Mouse (Mus musculus) E14TG2a.4 (cell line): ENCODE data around the gene Ppp4r3b.

Source experiments
- H3K27me3 ChIP-seq: 2 replicates; pipeline ENCODE4 v1.6.1; 2014; ENCODE audit warnings: low read length, control low read depth; ENCODE audit not compliant: insufficient read depth
- H3K36me3 ChIP-seq: 2 replicates; pipeline ENCODE4 v1.6.1; 2014; ENCODE audit warnings: low read length, control low read depth; ENCODE audit not compliant: insufficient read depth
- H3K4me1 ChIP-seq: replicated peaks from 2 replicates; pipeline ENCODE4 v1.6.1; 2014; ENCODE audit warnings: low read depth, low read length, control low read depth
- H3K4me3 ChIP-seq: replicated peaks from 2 replicates; pipeline ENCODE4 v1.5.1; 2014; ENCODE audit warnings: mild to moderate bottlenecking, low read length
- H3K9me3 ChIP-seq: 2 replicates; pipeline ENCODE4 v1.6.1; 2014; ENCODE audit warnings: low read length, control low read depth
- CTCF ChIP-seq: conservative IDR thresholded peaks from 2 replicates; pipeline ENCODE4 v1.5.1; 2014; ENCODE audit warnings: low read length
- NANOG ChIP-seq: IDR thresholded peaks from 2 replicates; pipeline ENCODE4 v1.6.1; 2014; ENCODE audit warnings: borderline replicate concordance, low read length, mixed read lengths
- POU5F1 ChIP-seq: IDR thresholded peaks from 2 replicates; pipeline ENCODE4 v1.6.1; 2014; ENCODE audit warnings: low read length, borderline replicate concordance

Gene Ppp4r3b

DNA sequence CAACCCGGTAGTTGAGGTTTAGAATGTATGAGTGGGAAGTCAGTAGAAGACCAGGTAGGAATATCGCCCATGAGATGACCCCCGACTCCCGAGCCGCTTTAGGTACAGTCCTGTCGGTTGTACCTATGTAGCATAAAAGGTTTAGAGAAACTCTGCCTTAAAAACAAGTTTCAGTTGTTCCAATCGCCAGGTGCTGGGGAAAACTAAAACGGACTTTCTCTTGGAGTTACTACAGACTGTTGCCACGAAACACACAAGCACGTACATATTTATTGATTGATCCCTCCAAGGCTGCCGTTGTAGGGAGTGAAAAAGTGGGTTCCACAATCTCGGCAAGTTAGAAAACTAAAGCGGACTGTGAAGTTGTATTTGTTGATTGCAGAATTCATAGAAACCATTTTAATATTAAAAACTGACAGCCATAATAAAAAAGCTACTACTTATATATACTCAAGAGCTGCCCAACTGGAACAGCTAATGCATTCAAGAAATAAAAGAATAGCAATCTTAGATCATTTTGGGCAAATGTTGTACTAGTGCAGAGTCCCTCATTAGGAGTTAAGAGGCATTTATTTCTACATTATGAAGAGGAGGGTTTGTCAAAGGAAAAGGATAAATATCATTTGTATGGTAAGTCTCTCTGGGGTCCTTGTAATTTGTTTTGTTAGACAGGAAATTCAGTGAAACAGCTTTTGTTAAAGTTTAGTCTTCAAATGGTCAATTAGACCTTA is 1.2 kb downstream of the Ppp4r3b start:
- Histone ChIP-seq H3K9me3 (peaks cover 16% of the 10 kb centered on the region), H3K4me1 (peaks cover 22% of the 10 kb centered on the region), H3K36me3 (peaks cover 9% of the 10 kb centered on the region), H3K27me3 (no peaks in the 10 kb centered on the region), H3K4me3 (peak overlapping the region; percentile 100)
- TF ChIP-seq POU5F1 = no peak

DNA sequence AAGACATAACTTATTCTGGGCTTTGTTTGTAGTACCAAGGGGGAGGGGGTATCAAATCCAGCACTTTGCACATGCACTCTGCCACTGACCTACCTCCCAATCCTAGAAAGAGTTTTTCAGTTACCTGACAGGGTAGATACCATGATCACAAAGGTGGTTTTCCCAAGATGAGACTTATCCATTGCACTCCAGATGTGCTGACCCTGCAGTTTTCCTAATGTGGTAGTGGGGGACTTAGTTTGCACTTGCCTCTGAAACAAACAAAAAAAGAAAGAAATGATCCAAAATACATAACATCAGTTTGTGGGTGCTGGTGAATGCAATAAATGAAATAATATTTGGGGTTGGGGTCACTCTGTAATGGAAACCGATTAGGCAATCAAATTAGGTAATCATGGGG is 6.6 kb downstream of the Ppp4r3b start:
- peaks cover 6% of the 10 kb centered on the region; the same call in 1 of the 2 replicates for H3K4me1 ChIP-seq
- no peaks in the 10 kb centered on the region for H3K9me3 ChIP-seq
- no peak for TF ChIP-seq POU5F1
- TF ChIP-seq CTCF = no peak
- TF ChIP-seq NANOG = no peak
- peaks cover 30% of the 10 kb centered on the region for H3K36me3 ChIP-seq
- no peaks in the 10 kb centered on the region for H3K27me3 ChIP-seq
- H3K4me3 ChIP-seq = no peak overlapping the region

DNA sequence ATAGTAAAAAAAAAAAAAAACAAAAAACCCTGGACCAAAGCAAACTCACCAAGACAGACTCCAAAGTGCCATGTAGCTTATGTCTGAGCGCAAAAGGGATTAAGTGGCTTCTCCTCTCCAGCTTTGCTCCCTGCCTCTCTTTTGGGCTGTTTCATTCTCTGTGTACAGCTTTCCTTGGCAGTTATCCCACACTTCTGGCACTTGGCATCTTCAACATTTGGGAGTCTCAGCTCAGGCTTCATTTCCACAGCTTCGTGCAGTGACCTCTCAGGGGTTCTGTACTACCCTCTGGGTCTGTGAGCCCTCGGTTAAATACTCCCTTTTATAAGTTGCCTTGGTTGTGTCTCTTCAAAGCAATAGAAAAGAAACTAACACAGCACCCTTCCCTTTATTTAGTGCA is 8.0 kb downstream of the Ppp4r3b start:
- Histone ChIP-seq H3K9me3 (no peaks in the 10 kb centered on the region), H3K36me3 (peaks cover 43% of the 10 kb centered on the region), H3K4me3 (no peak overlapping the region), H3K4me1 (no peaks in the 10 kb centered on the region), H3K27me3 (no peaks in the 10 kb centered on the region)
- TF ChIP-seq CTCF = no peak
- TF ChIP-seq POU5F1 = no peak
- no peak for TF ChIP-seq NANOG

DNA sequence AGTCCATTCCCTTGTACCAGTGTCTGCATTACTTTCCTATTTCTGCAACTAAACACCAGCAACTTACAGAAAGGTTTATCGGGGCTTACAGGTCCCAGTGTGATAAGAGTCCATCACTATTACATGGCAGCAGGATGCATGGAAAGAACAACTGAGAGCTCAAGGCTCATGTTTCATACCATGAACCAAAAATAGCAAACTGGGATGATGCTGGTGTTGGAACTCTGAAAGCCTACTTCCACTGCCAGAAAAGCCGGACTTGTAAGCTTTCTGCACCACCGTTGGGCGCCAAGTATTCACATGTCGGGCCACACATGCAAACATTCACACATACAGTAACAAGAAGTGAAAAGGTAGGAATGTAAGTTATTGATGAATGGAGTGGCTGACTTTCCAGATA is 9.1 kb downstream of the Ppp4r3b start:
- Histone ChIP-seq H3K36me3 (peaks cover 54% of the 10 kb centered on the region), H3K27me3 (no peaks in the 10 kb centered on the region), H3K4me1 (no peaks in the 10 kb centered on the region), H3K4me3 (no peak overlapping the region), H3K9me3 (no peaks in the 10 kb centered on the region)
- TF ChIP-seq CTCF (no peak), POU5F1 (no peak), NANOG (no peak)

DNA sequence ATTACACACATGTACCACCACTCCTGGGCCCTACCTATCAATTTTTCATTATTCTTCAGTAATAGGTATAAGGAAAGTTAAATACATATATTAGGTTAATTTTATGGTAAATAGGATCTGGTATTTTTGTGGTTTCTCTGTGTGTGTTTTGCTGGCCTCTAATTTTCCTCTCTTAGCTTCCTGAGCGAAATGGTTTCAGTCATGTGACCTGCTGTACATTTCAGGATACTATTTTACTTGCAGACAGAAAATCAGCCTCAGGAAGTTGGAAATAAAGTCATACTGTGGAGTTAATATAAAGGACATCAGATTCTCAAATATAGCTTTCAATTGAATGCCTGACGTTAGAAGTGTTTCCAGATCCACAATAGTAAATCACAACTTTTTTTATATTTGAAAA is 16.3 kb downstream of the Ppp4r3b start:
- Histone ChIP-seq H3K4me3 (no peak overlapping the region), H3K27me3 (no peaks in the 10 kb centered on the region)

DNA sequence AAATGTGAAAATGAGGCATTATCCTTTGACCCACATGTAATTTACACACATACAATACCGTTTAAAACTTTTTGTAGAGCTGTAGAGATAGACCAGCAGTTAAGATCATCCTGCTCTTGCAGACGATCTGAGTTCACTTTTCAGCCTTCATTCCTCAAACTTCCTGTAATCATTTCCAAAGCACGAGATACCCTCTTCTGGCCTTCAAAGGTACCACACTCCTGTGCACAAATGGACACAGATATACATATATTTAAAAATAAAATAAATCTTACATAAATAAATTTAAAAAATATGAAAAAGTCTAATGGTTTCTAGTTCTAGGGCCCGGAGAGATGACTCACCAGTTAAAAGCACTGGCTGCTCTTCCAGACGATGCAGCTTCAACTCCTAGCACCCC is 31.0 kb downstream of the Ppp4r3b start:
- TF ChIP-seq CTCF (peak; percentile 30; the same call in 1 of the 2 replicates), NANOG (no peak)
- peaks cover 61% of the 10 kb centered on the region for H3K36me3 ChIP-seq
- no peaks in the 10 kb centered on the region for H3K27me3 ChIP-seq
- H3K9me3 ChIP-seq = no peaks in the 10 kb centered on the region
- no peaks in the 10 kb centered on the region for H3K4me1 ChIP-seq
- H3K4me3 ChIP-seq = no peak overlapping the region

More for the DNA sequence above, 16.3 kb downstream of the Ppp4r3b start:
- H3K9me3 ChIP-seq = no peaks in the 10 kb centered on the region
- H3K36me3 ChIP-seq = peaks cover 70% of the 10 kb centered on the region
- no peaks in the 10 kb centered on the region for H3K4me1 ChIP-seq
- TF ChIP-seq CTCF = no peak
- TF ChIP-seq POU5F1 = no peak
- TF ChIP-seq NANOG = no peak

DNA sequence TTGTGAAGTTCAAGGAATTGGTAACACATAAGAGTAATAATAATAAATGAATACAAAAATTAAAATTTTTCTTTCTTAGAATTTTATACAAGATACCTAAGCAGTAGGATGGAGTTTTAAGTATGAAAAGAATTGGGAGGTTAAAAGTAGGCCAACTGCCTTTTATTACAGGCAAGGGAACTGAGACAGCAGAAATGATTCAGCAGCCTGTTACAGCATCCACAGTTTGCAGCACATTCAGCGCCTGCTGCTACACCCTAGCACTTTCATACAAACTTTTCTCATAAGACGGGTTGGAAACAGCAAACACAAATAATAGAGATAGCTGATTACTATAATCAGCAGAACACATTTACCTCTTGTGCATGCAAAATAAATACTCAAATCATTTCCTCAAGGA is 37.1 kb downstream of the Ppp4r3b start:
- H3K4me3 ChIP-seq = no peak overlapping the region
- no peaks in the 10 kb centered on the region for H3K9me3 ChIP-seq
- peaks cover 61% of the 10 kb centered on the region for H3K36me3 ChIP-seq
- TF ChIP-seq POU5F1 (no peak), NANOG (no peak), CTCF (no peak)
- H3K27me3 ChIP-seq = no peaks in the 10 kb centered on the region
- no peaks in the 10 kb centered on the region for H3K4me1 ChIP-seq

DNA sequence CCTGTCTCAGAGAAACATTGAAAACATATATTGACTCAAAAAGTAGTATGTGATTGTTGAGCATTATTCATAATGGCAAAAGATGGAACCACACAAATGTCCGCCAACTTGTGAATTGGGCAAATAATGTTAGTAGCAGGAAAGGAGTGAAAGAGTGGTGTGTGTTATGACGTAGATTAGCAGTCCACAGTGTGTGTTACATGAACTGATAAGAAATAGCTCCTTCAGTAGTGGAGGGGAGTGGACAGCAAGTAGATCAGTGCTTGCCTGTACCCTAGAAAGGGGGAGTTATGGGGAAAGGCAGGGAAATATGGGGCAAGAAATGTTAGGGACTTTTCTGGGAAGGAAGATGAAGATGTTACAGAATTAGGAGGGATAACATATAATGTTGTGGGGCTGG is 43.5 kb downstream of the Ppp4r3b start:
- H3K9me3 ChIP-seq = no peaks in the 10 kb centered on the region
- H3K4me1 ChIP-seq = no peaks in the 10 kb centered on the region
- H3K27me3 ChIP-seq = no peaks in the 10 kb centered on the region
- H3K4me3 ChIP-seq = no peak overlapping the region
- TF ChIP-seq NANOG (no peak), POU5F1 (no peak), CTCF (no peak)
- H3K36me3 ChIP-seq = peaks cover 91% of the 10 kb centered on the region

DNA sequence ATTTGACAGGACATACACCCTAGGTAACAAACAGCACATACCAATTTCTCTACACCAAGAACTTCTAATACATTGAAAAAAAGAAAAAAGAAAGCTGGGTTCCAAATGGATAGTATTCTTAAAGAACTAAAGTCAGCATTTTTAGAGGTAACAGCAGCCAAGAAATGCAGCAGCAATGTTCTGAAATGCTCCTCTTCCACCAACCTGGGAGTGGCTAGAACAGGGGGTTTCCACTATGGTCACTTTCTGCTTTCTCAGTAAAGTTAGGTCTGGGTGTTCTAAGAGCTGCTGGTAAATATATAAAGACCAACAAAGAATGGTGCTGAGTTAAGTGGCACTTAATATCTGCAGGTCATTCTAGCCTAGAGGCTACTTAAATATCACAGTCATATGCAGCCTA is 46.4 kb downstream of the Ppp4r3b start:
- Histone ChIP-seq H3K4me1 (no peaks in the 10 kb centered on the region), H3K36me3 (peaks cover 93% of the 10 kb centered on the region), H3K9me3 (no peaks in the 10 kb centered on the region), H3K27me3 (no peaks in the 10 kb centered on the region), H3K4me3 (no peak overlapping the region)
- no peak for TF ChIP-seq NANOG
- TF ChIP-seq POU5F1 = no peak
- TF ChIP-seq CTCF = no peak
